Mouse (Mus musculus): ENCODE measurements around the gene Vmn1r3. TPM values are rescaled to one million over a fixed set of nuclear protein-coding genes. Genes with fewer than 3 reads are reported as not detected.
"Not testable (repeated sequence)": the region's sequence is repeated elsewhere in the genome, so short reads cannot be mapped to it uniquely, and the experiment has no call there.

Gene Vmn1r3
- polyA plus RNA-seq, 1 experiment from 2014 or later, result not detected

GRCm38 (mm10) chr4:3167020-3167419, 18.1 kb downstream of the Vmn1r3 start, which contains the start of gene Vmn1r2:
Gene Vmn1r2, plus strand, starts transcription at chr4:3167320.
- H3K27me3 ChIP-seq (ENCODE audit: control insufficient read depth, insufficient read depth, low read length); H3K9ac ChIP-seq (replicated peaks; ENCODE audit: low read depth, low read length); H3K4me1 ChIP-seq (ENCODE audit: control insufficient read depth, insufficient read depth, low read length); ATAC-seq (ENCODE audit: insufficient number of reproducible peaks, insufficient read depth, low FRiP score, low read depth); H3K4me2 ChIP-seq (replicated peaks; ENCODE audit: low read depth, low read length); H3K4me3 ChIP-seq (ENCODE audit: low read depth, low read length); H3K9me3 ChIP-seq (ENCODE audit: control insufficient read depth, low read depth, low read length); H3K27ac ChIP-seq (ENCODE audit: low read length); H3K36me3 ChIP-seq (ENCODE audit: control insufficient read depth, insufficient read depth, low read length): not testable (repeated sequence)
- WGBS, result no CpG with 5 or more reads among the region's 1 CpGs

GRCm38 (mm10) chr4:3165046-3165445, 20.1 kb downstream of the Vmn1r3 start:
- no peaks in the 10 kb centered on the region for H3K27me3 ChIP-seq (ENCODE audit: control insufficient read depth, insufficient read depth, low read length)

GRCm38 (mm10) chr4:3164429-3164828, 20.7 kb downstream of the Vmn1r3 start:
- not testable (repeated sequence) for ATAC-seq (ENCODE audit: insufficient number of reproducible peaks, insufficient read depth, low FRiP score, low read depth); H3K27me3 ChIP-seq (ENCODE audit: control insufficient read depth, insufficient read depth, low read length)

More at GRCm38 (mm10) chr4:3165046-3165445, 20.1 kb downstream of the Vmn1r3 start:
- 93% methylated on average over 4 of the region's 4 CpGs for WGBS
- no peak overlapping the region for H3K27ac ChIP-seq (ENCODE audit: low read length)
- H3K4me1 ChIP-seq (ENCODE audit: control insufficient read depth, insufficient read depth, low read length), result no peaks in the 10 kb centered on the region
- ATAC-seq (ENCODE audit: insufficient number of reproducible peaks, insufficient read depth, low FRiP score, low read depth), result no peak
- no peaks in the 10 kb centered on the region for H3K36me3 ChIP-seq (ENCODE audit: control insufficient read depth, insufficient read depth, low read length)
- no peak overlapping the region for H3K9ac ChIP-seq (replicated peaks; ENCODE audit: low read depth, low read length)
- peaks cover 4% of the 10 kb centered on the region; the same call in 1 of the 2 replicates for H3K9me3 ChIP-seq (ENCODE audit: control insufficient read depth, low read depth, low read length)
- H3K4me3 ChIP-seq (ENCODE audit: low read depth, low read length), result no peak overlapping the region
- H3K4me2 ChIP-seq (replicated peaks; ENCODE audit: low read depth, low read length), result no peak overlapping the region

GRCm38 (mm10) chr4:3153320-3153719, 31.8 kb downstream of the Vmn1r3 start:
- not testable (repeated sequence) for H3K27ac ChIP-seq (ENCODE audit: low read length); H3K4me2 ChIP-seq (replicated peaks; ENCODE audit: low read depth, low read length); H3K4me3 ChIP-seq (ENCODE audit: low read depth, low read length); H3K9me3 ChIP-seq (ENCODE audit: control insufficient read depth, low read depth, low read length); H3K36me3 ChIP-seq (ENCODE audit: control insufficient read depth, insufficient read depth, low read length); H3K27me3 ChIP-seq (ENCODE audit: control insufficient read depth, insufficient read depth, low read length); H3K4me1 ChIP-seq (ENCODE audit: control insufficient read depth, insufficient read depth, low read length); H3K9ac ChIP-seq (replicated peaks; ENCODE audit: low read depth, low read length); ATAC-seq (ENCODE audit: insufficient number of reproducible peaks, insufficient read depth, low FRiP score, low read depth)
- 62% methylated on average over 2 of the region's 2 CpGs for WGBS

More at GRCm38 (mm10) chr4:3164429-3164828, 20.7 kb downstream of the Vmn1r3 start:
- H3K36me3 ChIP-seq (ENCODE audit: control insufficient read depth, insufficient read depth, low read length); H3K27ac ChIP-seq (ENCODE audit: low read length); H3K9ac ChIP-seq (replicated peaks; ENCODE audit: low read depth, low read length); H3K4me2 ChIP-seq (replicated peaks; ENCODE audit: low read depth, low read length); H3K4me3 ChIP-seq (ENCODE audit: low read depth, low read length); H3K9me3 ChIP-seq (ENCODE audit: control insufficient read depth, low read depth, low read length); H3K4me1 ChIP-seq (ENCODE audit: control insufficient read depth, insufficient read depth, low read length): not testable (repeated sequence)

- ATAC-seq (ENCODE audit: insufficient number of reproducible peaks, insufficient read depth, low FRiP score, low read depth), result not testable (repeated sequence)
- WGBS, result no CpG with 5 or more reads among the region's 3 CpGs
Observed at GRCm38 (mm10) chr4:3147926-3148325, 37.2 kb downstream of the Vmn1r3 start.

More at GRCm38 (mm10) chr4:3147926-3148325, 37.2 kb downstream of the Vmn1r3 start:
- H3K27ac ChIP-seq (ENCODE audit: low read length); H3K4me2 ChIP-seq (replicated peaks; ENCODE audit: low read depth, low read length); H3K4me1 ChIP-seq (ENCODE audit: control insufficient read depth, insufficient read depth, low read length); H3K9ac ChIP-seq (replicated peaks; ENCODE audit: low read depth, low read length); H3K4me3 ChIP-seq (ENCODE audit: low read depth, low read length); H3K27me3 ChIP-seq (ENCODE audit: control insufficient read depth, insufficient read depth, low read length); H3K9me3 ChIP-seq (ENCODE audit: control insufficient read depth, low read depth, low read length); H3K36me3 ChIP-seq (ENCODE audit: control insufficient read depth, insufficient read depth, low read length): not testable (repeated sequence)

Other genes with a start within 250 kb of the Vmn1r3 start
- not detected in 2 replicates for gene Vmn1r2, start 18.0 kb downstream of the Vmn1r3 start, polyA plus RNA-seq (2014; fragmentation: Nextera tagmentation; extraction: Ambion mirVana)

Measured in stomach, embryonic 14.5 days (tissue).